Mouse (Mus musculus): ENCODE results near the gene Fhl1. TPM values are rescaled to one million over a fixed set of nuclear protein-coding genes. Genes with fewer than 3 reads are reported as not detected.

Fhl1 gene
- 1,000 to 10,000 TPM; 1,822 to 2,163 TPM for total RNA-seq (2021)
- long read RNA-seq, experiment 1, transcript Fhl1-204 (6 exons, 2,283 nt): major isoform, 98 of 144 reads
- long read RNA-seq, experiment 1, partial matches to known transcripts: 20 of 144 reads
- long read RNA-seq, experiment 1, other reads (novel, unspliced or antisense): 24 of 144 reads
- long read RNA-seq, experiment 2, transcript Fhl1-204 (6 exons, 2,283 nt): major isoform, 252 of 313 reads
- long read RNA-seq, experiment 2, partial matches to known transcripts: 17 of 313 reads
- long read RNA-seq, experiment 2, other reads (novel, unspliced or antisense): 40 of 313 reads

DNA sequence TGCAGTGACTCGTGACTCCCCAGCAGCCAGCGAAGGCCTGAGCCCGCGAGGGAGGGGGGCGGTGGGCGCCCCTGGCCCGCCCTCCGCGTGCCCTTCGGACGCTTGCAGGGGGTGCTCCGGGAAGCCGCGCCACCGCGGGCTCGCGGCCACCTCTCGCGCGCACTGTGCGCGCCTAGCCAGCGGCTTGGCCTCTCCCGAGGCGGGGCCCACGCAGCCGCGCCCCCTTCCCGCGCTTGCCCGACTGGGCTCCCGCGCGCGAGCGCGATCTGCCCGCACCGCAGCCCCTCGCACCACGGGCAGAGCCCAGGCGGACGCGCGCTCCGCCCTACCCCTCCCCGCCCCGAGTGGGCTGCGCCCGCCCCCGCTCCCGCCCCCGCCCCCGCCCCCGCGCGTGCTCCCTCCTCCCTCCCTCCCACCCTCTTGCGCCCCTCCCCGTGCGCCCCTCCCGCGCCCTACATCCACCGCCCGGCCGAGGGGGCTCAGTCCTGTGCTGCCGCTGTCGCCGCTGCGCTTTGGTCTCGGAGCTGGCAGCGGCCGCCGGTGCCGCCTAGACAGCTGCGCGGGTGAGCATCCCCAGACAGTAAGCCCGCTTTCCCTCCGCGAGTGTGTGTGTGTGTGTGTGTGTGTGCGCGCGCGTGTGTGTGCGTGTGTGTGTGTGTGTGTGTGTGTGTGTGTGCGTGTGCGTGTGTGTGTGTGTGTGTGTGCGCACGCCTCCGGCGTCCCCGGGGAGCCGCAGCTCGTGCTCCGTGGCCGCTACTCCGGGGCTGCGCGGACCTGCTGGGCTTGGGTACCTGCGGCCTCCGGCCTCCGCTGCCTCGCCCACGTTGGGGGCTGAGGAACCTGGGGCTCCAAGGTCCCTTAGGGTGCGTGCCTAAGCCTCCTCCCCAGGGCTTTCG lies at the start of gene Fhl1:
Gene Fhl1 (plus strand): TSS at position 482 of the 896 bp plus-strand sequence.
- peak; percentile 14 for DNase-seq (ENCODE audit: low spot score)

- no peak for DNase-seq (ENCODE audit: low spot score)
These were observed 49.3 kb upstream of the Fhl1 start for GRCm38 (mm10) chrX:56682156-56682720.

GRCm38 (mm10) chrX:56683521-56683920 lies 48.1 kb upstream of the Fhl1 start:
- peak; percentile 15 for DNase-seq (ENCODE audit: low spot score)

GRCm38 (mm10) chrX:56692554-56692953 lies 39.0 kb upstream of the Fhl1 start:
- no peak for DNase-seq (ENCODE audit: low spot score)

GRCm38 (mm10) chrX:56694539-56694938 lies 37.0 kb upstream of the Fhl1 start:
- DNase-seq (ENCODE audit: low spot score): no peak

DNA sequence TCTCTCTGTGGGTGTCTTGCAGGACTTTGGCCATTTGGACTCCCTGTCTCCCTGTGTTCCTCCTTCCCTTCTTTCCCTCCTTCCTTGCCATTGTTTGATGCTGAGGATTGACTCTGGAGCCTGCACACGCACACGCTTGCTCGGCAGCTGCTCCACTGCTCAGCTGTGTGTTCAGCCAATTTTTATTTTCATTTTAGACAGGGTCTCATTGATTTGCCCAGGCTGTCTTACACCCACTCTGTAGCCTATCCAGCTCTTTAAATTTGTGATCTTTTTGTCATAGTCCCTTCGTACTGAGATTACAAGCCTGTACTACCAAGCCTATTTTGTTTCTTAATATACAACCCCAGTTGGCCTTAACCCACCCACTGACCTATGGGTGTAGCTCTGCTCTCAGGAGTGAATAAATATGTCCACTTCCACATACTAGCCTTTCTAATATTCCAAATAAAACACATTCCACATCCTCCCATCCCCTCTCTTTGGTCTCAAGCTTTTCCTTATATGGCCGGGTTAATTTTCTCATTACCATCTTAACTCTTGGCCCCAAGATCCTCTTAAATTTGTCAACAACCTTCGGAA lies 34.3 kb upstream of the Fhl1 start:
- DNase-seq (ENCODE audit: low spot score): no peak

DNA sequence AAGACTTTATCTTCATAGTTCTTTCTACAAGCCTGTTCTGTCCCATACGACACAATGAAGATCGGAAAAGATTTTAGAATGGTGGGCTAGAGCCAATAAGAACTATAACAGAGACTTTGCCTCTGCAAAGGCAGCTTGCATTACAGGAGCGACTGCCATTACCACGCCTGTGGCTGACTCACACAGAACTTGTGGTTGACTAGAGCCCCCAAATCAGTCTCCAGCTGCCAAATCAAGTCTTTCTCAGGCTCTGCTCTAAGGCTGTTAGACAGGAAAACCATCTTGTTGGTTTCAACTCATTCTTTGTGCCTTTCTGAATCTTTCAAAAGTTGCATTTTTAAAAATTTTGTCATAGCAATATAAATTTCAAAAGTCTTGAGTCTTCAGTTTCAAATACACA lies 33.7 kb upstream of the Fhl1 start:
- no peak for DNase-seq (ENCODE audit: low spot score)

- no peak for DNase-seq (ENCODE audit: low spot score)
These were observed 30.3 kb upstream of the Fhl1 start for GRCm38 (mm10) chrX:56701261-56701660.

GRCm38 (mm10) chrX:56703965-56704562 lies 27.5 kb upstream of the Fhl1 start:
- DNase-seq (ENCODE audit: low spot score): no peak

DNA sequence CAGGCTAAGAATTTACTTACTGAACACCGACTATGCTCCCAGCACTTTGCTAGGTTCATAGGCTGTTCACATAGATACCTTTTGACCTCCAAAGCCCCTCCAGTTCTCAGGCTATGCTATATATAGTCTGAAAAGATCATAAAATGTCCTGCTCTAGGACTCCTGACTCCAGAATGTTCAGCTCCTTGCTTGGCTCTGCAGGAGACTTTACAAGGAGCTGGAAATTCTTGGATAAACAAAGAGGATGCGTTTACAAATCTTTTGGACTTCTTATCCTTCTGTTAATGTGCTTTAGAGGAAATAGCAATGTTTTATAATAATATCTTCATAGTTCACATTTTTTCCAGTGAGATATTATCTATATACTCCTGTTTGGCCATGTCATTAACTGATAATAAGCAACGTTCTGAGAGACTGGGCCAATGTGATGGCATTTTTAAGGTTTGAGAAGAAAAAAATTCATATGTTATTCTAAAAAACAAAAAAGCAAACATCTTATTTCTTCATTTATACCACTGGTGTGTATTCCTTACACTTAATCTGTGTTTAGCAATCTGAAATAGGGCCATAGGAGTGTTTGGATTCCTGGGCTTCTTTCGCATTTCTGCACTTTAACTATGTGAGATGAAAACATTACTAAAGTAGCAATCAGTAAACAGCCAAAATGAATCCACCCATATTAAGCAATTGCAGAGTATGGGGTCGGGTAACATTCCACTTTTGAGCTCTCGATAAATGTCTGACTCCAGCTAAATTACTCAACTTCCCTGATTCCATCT lies 22.8 kb upstream of the Fhl1 start:
- DNase-seq (ENCODE audit: low spot score): no peak

GRCm38 (mm10) chrX:56710522-56710921 lies 21.1 kb upstream of the Fhl1 start:
- no peak for DNase-seq (ENCODE audit: low spot score)

DNA sequence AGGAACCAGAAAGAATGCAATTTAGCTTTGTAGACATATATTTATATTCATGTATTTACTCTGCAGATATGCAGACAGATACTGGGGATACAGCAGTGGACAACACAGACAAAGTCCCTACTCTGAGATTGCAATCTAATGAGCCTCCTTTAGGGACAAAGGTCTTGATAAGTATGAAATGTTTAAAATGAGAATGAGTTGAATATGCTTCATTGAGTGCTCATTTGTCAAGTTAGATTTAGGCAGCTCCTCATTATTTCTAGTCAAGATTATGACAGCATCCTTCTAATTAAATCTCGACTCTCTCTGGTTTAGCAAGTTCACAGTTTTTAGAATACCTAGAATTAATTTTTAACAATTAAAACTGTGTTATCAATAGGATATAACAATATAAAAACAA lies 18.9 kb upstream of the Fhl1 start:
- DNase-seq (ENCODE audit: low spot score): no peak

GRCm38 (mm10) chrX:56722559-56722958 lies 9.0 kb upstream of the Fhl1 start:
- DNase-seq (ENCODE audit: low spot score): no peak

DNA sequence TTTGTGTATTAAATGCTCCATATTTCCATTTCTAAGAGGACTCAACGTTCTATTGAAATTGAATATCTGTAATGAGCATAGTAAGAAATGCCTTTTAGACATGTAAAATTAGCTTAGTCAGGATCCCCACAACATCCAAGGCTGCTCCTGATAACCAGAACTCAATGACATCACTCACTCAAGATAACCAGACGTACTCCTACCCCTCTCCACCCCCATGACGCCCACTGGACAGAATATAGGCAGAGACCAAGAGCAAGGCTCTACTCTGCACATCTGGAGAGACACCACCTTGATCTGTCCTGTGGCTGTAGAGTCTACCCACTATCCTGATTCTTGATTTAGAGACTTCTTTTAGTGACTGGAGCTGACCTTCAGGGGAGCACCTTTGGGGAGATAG lies 3.1 kb upstream of the Fhl1 start:
- DNase-seq (ENCODE audit: low spot score): no peak

DNA sequence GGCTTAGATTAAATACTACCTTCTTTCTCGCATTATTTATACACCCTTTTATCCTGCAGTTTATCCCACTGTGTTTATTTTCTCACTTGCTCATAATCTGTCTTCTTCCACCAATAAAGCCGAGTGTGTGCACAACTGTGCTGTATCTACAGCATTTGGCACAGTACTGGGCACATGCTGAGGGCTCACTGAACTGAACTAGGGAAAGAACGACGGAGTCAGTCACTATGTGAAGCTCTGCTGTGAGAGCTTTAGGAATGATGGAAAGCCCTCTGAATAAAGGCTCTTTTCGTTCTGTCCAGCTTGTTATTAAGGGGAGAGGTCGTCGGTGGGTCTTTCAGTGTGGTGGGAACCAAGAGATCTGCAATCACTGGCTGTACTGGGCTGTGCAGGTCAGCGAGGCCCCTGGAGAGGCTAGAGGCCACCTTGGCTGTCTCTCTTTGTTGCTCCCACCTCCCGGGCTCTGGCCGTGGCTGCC lies 720 bp upstream of the Fhl1 start:
- DNase-seq (ENCODE audit: low spot score): no peak

DNA sequence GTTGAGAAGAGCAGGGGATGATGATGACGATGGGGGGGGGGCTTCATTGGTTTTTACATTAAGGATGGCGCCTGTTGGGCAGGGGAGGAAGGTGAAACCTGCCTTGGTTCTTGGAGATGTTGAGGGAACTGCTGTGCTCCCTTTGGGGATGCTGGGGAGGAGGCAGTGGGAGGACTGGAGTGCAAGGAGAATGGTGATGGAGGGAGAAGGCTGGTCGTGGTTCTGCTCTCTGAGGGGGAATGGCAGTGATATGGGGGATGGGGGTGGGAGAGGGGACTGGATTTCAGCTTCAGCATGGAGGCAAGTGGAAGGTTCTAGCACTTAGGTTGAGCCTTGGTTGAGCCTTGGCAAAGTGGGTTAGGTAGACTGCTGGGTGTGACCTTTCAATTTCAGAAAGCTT lies 814 bp downstream of the Fhl1 start:
- no peak for DNase-seq (ENCODE audit: low spot score)

DNA sequence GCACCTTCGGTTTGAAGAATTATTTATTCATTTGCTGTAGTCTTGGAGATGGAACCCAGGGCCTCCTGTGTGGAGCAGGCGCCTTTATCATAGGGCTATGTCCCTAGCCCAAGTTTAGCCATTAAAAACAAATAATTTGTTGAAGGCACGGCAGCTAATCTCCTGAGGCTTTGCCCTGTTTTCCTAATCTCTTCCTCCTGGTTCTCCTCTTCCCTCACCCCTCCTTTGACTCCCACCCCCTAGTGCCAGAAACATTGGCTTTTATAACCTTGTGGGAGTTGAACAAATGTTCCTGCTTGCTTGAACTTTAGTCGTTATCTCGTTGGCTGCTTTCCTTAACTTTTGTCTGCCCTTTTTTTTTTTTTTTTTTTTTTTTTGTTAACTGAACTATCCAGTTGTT lies 2.8 kb downstream of the Fhl1 start:
- DNase-seq (ENCODE audit: low spot score): no peak

DNA sequence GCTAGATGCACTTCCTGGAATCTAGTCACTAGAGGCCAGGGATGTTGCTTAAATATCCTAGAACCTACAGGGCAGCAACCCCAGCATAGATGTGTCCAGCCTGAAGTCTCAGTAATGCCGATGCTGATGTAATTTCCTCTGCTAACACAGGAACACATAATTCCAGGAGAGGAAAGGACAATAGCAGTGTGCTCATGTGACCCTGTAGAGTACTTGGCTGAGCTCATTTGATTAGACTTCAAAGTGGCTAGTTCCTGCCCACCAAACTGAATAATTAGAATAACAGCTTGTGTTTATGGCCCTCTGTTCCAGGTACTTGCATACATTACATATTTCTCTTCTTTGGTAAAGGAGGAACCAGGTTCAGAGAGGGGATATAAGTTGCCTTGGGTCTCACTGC lies 4.6 kb downstream of the Fhl1 start:
- DNase-seq (ENCODE audit: low spot score): no peak

DNA sequence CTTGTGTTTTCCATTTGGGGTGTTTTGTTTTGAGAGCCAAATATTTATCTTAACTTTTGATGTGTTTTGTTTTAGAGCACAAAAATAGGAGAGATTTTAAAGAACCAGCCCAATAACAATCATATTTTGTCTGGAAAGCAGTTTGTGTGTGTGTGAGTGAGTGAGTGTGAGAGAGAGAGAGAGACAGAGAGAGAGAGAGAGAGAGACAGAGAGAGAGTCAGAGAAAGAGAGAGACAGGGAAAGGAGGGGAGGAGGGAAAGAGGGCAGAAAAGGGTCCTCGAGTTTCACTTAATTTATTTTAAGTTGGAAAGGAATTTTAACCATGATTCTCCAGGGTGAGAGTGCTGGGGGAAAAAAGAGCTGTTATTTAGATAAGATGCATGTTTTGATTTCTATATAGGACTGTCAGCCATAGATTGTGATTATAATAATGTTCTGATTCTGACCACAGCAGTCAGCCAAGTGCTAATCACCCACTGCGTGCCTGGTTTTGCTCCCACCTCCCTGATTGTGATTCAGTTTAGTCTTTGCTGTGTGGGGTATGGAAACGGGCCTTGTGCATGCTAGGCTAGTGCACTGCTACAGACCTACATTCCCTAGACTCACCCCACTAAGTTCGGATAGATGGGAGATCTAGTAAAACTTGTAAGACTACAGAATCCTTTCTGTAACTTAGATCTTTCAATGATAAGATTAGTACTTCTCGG lies 6.4 kb downstream of the Fhl1 start:
- DNase-seq (ENCODE audit: low spot score): no peak

- no peak for DNase-seq (ENCODE audit: low spot score)
These were observed 9.8 kb downstream of the Fhl1 start for GRCm38 (mm10) chrX:56741428-56741827.

All from gastrocnemius, adult 18-20 months (tissue).